Mouse (Mus musculus) heart, postnatal 0 days (tissue): ENCODE measurements around the gene Top3a.

Source experiments
- CTCF ChIP-seq: IDR thresholded peaks from 2 replicates; pipeline ENCODE4 v1.5.1; 2016; ENCODE audit warnings: antibody characterized with exemption, control low read depth, low read depth
- EP300 ChIP-seq: IDR thresholded peaks from 2 replicates; pipeline ENCODE4 v1.6.1; 2016; ENCODE audit warnings: antibody characterized with exemption, low read depth

DNA sequence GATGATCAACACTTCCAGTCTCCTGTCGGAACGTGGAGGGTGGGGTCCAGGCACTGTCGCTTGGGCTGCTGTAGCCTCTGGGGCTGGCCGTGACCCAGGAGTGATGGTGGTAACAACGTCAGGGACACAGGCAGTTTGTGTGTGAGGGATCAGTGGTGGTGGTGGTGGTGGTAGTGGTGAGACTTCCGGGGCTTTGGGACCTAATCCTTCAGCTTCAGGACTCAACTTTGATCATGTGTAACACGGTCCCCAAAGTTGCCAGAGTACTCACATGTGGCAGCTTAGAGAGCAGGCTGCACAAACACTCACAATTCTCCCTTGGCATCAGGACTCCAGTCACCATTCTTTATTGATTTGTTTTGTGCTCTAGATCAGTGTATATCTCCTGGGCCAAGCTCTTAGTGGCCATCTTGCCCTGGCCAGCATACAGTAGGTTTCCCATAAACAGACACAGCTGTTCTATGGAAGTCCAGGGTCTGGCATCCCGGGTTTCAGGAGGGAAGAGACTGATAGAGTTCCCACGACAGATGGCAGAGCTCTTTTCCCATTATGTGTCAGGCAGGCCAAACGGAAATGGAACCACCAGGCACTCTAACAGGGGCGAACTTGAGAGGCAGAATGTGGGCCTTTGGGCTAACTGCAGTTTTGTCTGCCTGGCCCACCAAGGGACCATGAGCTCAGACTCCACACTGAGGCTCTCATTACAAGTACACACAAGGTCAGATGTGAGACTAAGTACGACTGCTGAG, 49.6 kb downstream of the Top3a start:
- no peak for TF ChIP-seq CTCF
- no peak for TF ChIP-seq EP300
